Mouse (Mus musculus): ENCODE results near the gene Mlxip. TPM values are rescaled to one million over a fixed set of nuclear protein-coding genes. Genes with fewer than 3 reads are reported as not detected.
A peak's percentile ranks its signal among the peaks of the same experiment; 100 is the strongest.

Gene Mlxip
- total RNA-seq, 2 experiments from 2014 or later, result 16.6 to 21.6 TPM

DNA sequence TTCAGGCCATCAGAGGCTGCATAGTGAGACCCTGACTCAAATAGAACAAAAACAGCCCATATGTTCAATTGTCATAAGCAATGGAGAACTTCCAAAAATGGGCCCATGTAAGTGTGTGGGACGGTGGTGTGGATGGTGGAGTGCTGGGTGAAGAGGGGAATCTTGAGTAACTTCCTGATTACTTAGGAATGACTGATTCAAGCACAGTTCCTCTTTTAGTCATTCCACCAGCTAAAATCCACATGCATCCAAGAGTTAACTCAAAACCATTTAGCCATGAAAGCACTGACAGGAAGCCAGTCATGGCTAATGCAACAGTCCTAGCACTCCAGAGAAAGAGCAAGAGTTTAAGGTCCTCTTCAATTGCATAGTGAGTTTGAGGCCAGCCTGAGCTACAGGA is 33.0 kb downstream of the Mlxip start:
- DNase-seq (ENCODE audit: extremely low spot score in 1 of 2, low spot score in 1 of 2), result no peak

DNA sequence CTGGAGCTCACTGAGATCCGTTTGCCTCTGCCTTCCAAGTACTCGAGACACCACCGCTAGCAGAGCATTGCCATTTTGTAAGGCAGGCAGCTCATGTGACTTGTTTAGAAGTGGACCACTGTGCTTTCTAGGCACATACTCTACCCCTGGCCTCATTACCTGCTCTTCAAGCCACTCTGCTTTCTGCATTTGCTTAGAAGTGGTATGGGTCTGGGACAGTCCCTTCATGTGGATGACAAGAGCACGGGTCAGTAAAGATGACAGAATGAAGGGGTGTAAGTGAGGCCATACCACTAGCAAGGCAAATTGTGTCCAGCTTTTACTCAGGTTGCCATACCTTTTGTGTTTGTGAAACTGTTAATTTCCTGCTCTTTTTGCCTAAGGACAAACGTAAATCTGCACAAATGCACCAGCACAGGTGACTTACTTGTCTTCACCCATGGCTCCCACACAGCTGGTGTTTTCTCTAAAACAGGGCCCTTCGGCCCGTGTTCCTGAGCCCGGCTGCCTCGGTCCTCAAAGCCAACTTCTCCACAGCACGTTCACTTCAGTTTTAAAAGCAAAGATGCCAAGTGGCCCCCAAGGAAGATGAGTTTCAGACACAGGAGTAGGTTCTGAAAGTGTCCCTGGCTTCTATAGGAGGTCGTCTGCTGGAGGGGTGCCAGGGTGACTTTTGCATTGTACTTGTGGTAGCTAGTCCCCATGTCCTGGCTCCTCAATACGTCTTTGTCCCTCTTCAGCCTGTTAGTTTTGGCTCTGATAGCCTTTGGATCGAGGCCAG is 37.1 kb downstream of the Mlxip start:
- peak in 1 of 2 experiments; percentile 41 for DNase-seq (ENCODE audit: extremely low spot score in 1 of 2, low spot score in 1 of 2)

DNA sequence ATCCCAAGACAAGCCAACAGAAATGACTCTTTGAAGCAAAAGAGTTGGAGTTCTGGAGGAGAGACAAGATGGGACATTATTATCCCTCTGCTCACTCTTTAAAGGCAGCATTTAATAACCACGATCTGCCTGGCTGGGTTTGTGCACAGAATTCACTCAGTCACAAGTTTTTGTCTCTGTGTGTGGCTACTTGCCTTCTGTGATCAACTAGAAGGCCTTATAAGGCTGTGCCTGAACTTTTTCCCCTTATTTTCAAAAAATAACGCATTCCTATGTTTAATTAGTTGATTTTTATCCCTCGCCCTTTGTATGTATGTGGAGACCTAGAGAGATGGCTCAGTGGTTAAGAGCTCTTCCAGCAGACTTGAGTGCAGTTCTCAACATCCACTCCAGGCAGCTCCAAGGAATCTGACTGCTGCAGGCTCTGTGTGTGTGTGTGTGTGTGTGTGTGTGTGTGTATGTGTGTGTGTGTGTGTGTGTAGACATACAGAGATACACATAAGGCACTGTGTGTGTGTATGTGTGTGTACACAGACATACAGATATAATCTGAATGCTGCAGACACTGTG is 37.8 kb downstream of the Mlxip start:
- DNase-seq (ENCODE audit: extremely low spot score in 1 of 2, low spot score in 1 of 2), result no peak

DNA sequence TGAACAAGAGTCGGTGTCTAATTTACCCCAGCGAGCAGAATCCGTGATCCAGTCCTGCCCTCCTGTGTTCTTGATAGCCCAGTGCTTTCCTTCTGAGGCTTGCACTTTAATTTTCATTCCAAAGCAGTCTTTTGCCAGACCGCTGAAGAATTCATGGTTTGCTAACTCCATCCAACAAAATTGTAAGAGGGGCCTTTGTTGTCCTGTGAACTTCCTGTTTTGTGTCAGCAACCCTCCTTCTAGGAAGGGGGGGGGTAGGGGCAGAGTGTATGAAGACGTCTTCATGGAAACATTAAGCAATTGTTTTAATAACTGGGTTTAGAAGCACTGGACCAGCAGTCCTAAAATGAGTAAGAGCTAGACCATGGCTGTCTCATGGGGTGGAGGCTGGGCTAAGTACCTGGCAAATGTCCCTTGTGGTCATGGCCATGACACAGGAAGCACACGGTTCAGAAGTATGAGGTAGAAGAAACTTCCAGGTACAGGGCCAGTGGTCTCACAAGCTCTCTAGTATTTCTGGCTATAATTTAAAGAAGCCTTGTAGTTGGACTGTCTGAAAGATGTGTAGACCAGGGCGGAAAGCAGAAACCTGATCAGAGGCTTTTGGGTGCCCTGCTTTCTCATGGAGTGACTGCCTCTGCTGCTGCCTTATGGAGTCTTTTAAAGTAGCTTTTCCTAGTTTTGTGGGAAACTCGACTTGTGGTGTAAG is 41.6 kb downstream of the Mlxip start:
- DNase-seq (ENCODE audit: extremely low spot score in 1 of 2, low spot score in 1 of 2), result no peak

DNA sequence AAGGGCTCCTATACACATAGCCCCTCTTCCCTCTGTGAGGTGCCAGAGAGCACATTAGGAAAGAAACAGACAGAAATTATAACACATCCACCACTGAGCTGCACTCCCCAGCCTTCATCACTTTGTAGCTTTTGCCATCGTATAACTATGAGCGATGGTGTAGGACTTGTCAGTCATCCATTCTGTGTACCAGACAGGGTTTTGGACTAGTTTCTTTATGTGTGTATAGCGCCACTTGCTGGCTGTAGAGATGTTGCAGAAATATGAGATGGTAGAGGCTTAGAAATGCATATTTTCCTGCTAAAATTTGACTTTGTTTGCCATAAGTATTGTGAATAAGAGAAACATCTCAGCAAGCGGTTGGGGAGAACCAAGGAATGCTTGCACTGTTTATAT is 42.2 kb downstream of the Mlxip start:
- peak; percentile 27 to 64 for DNase-seq (ENCODE audit: extremely low spot score in 1 of 2, low spot score in 1 of 2)

DNA sequence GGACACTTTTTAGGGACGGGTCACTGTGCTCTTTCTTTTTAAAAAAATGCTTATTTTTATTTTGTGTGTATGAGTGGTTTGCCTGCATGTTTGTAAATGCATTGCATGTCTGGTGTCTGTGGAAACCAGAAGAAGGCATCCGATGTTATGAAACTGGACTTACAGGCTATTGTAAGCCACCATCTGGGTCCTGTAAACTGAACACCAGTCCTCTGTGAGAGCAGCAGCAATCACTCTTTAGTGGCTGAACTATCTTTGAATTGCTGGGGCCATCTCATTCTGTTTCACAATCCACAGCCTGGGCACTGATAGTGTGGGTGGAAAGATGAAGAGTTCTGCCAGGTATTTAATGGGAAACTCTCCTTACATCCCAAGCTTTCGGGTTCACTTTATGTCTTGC is 43.8 kb downstream of the Mlxip start:
- no peak for DNase-seq (ENCODE audit: extremely low spot score in 1 of 2, low spot score in 1 of 2)

DNA sequence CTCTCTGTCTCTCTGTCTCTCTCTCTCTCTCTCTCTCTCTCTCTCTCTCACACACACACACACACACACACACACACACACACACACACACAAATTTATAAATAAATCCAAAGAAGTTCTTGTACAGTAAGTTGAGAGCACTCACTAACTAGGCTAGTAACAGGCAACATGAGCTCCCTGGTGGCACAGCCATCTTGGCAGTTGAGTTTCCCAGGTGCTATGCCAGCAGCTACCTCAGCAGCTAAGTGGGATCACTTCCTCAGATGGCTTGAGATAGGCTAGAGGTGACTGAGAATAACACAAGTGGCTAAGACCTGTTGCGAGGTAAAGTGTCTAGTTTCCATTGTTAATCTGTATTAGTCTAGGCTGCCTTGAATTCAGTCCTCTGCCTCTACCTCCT is 44.7 kb downstream of the Mlxip start:
- no peak for DNase-seq (ENCODE audit: extremely low spot score in 1 of 2, low spot score in 1 of 2)

DNA sequence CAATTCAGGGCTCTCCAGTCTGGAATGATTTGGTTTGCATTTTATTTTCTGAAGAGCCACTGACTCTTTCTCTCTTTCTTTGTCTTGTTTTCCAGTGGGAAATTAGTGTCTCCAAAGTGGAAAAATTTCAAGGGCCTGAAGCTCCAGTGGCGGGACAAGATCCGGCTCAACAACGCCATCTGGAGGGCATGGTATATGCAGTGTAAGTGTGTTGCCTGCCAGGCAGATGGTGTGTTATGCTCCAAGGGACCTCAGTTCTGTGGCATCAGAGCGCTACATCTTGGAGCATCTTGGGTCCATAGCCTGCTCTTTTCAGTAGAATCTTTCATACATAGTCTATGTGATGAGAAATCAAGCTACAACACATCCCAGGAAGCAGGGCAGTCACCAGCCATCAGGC is 45.3 kb downstream of the Mlxip start:
- peak in 1 of 2 experiments; percentile 48 for DNase-seq (ENCODE audit: extremely low spot score in 1 of 2, low spot score in 1 of 2)

DNA sequence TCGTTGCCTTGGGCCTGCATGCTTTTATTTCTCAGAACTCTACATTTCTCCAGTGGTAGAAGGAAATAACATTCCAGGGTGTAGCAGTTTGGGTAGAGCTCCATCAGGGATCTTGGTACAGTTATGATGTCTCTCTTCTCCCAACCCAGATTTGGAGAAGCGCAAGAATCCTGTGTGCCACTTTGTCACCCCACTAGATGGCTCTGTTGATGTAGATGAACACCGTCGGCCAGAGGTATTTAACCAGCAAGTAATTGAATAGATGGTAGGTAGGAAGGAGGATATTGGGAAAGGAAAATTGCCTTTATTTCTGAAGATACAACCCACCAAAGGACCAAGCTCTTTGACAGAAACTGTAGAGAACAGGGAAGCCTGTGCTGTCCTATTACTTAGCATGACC is 46.1 kb downstream of the Mlxip start:
- no peak for DNase-seq (ENCODE audit: extremely low spot score in 1 of 2, low spot score in 1 of 2)

DNA sequence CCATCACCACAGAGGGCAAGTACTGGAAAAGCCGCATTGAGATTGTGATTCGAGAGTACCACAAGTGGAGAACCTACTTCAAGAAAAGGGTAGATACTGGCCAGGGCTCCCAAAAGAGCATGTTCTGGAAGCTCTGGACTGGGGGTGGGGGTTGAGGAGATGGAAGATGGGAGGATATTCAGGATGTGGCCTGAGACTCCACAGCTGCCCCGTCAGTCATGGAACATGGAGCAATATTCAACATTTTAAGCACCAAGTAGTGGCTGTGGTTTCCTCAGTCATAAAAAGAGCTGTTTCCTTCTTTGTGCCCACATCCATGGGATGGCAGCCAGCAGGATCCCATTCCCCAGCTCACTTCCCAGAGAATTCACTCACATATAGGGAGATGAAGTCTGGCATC is 47.7 kb downstream of the Mlxip start:
- DNase-seq (ENCODE audit: extremely low spot score in 1 of 2, low spot score in 1 of 2), result no peak

DNA sequence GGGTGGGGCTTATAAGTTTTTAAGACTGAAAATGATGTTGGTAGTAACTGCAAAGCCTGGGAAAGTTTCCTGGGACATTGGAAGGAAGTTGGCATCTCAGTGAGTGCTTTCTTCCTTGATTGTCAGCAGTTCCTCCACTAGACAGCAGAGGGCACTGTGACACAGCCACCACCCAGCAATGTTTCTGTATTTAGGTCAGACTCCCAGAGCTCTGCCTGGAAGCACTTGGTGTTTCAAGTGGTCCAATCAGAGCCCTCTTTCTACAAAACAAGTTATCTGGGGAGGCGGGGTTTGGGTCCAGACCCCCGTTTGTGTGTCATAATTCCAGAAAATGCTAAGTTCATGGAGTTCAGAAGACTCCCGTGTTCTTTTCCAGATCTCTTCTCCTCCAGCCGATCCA is 49.5 kb downstream of the Mlxip start:
- DNase-seq (ENCODE audit: extremely low spot score in 1 of 2, low spot score in 1 of 2), result peak; percentile 50 to 76

DNA sequence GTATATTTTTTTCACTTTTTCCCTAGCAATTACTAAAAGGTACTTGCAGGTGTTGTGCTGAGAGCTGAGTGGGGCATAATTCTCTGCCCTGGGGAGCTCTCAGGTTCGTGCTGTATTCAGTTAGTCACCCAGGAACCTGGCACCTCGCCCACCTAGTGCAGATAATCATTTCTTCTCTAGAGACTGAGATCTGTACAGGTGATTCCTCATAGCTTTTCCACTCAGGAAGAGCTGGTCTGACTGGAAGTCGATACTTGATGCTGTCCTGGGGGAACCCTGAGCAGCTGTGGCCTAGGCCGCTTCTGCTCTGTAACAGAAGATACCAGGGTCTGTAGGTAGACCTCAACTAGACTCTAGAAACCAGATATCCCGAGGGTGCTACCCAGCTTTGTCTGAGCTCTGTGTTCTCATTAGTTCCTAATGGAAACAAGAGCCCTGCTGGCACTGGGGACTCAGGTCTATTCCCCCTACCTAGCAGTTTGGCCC is 50.3 kb downstream of the Mlxip start:
- no peak for DNase-seq (ENCODE audit: extremely low spot score in 1 of 2, low spot score in 1 of 2)

DNA sequence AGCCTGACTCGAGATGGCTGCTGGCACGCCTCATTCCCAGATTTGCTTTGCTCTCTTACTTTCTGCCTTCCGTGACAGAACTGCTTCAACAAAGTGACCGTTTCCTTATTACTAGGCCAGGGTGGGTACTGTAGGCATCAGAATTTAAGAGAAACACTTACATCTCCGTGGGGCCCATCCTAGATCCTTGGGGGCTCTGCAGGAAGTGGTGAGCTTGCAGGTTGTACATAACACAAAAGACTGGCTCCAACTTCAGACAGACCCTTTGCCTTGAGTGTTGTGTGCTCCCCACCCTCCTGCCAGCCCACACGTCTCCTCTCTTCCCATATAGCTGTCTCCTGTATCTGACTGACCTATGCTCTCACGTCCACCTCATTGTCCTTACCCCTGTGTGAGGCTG is 57.3 kb downstream of the Mlxip start:
- no peak for DNase-seq (ENCODE audit: extremely low spot score in 1 of 2, low spot score in 1 of 2)

DNA sequence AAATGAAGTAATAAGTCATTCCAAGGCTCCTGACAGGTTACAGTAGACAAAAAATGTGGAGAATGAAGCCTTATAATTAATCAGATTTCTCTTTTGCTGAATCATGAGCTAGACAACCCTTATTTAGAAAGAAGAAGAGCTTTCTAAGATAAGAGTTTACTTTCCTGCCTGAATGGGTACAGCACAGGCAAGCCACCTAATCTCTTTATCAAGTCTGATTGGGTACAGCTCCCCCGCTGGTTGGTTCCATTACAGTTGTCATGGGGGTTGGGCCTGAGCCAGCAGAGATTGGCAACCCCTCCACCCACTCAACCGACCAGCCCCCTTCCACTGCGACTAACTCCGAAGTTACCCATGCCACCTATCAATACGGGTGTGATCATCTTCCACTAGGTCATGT is 66.8 kb downstream of the Mlxip start:
- no peak for DNase-seq (ENCODE audit: extremely low spot score in 1 of 2, low spot score in 1 of 2)

DNA sequence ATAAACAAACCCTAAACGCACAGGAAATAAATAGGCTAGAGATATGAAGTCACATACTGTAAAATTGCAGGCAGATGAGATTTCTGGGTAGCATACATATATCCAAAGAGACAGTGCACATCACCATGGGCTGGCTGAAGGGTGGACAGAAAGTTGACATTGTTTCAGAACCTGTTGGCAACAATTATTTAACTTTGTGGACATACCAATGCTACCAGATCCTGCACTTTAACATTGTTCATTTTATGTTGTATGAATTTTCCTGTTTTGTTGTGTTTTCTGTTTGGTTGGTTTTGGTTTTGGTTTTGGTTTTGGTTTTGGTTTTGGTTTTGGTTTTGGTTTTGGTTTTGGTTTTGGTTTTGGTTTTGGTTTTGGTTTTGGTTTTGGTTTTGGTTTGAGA is 70.0 kb downstream of the Mlxip start:
- DNase-seq (ENCODE audit: extremely low spot score in 1 of 2, low spot score in 1 of 2), result no peak

DNA sequence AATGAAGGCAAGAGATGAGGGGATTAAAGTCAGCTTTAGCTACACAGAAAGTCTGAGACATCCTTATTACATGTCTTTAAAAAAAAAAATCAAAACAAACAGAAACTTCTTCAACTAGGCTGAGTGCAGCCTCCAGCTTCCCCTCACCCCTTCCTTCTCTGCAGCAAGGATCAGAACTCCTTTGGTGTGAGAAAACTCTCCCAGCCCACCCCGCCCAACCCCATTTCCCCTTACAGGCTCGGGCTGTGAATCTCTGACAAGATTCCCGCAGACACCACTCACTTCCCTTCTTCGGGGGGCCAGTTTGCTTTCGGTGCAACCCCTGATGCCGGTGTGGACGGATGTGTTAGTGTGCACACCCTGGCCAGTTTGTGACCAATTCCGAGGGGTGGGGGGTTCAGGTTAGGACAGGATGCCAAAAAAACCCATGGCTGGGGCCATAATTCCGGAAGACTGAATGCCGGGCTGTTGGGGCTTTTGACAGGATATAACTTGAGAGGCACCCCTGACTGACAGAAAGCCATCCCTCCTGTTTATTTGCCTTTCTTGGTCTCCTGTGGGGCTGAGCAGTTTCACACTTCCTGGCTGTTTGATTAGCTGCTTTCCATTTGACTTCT is 76.3 kb downstream of the Mlxip start:
- DNase-seq (ENCODE audit: extremely low spot score in 1 of 2, low spot score in 1 of 2), result no peak

DNA sequence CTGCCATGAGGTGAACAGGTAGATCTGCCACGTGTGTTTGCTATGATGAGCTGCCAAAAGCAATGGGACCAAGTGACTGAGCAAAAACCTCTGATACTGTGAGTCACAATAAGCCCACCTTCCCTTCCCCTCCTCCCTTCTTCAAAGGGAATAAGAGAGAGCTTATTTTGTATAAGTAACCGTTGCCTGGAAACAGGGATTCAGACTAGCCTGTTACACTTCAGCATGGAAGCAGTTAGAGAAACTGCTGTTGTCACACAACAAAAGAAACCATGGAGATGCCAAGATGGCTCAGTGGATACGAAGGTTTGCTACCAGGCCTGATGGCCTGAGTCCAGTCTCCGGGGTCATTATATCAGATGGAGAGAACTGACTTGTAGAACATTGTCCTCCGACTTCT is 79.2 kb downstream of the Mlxip start:
- DNase-seq (ENCODE audit: extremely low spot score in 1 of 2, low spot score in 1 of 2), result no peak

DNA sequence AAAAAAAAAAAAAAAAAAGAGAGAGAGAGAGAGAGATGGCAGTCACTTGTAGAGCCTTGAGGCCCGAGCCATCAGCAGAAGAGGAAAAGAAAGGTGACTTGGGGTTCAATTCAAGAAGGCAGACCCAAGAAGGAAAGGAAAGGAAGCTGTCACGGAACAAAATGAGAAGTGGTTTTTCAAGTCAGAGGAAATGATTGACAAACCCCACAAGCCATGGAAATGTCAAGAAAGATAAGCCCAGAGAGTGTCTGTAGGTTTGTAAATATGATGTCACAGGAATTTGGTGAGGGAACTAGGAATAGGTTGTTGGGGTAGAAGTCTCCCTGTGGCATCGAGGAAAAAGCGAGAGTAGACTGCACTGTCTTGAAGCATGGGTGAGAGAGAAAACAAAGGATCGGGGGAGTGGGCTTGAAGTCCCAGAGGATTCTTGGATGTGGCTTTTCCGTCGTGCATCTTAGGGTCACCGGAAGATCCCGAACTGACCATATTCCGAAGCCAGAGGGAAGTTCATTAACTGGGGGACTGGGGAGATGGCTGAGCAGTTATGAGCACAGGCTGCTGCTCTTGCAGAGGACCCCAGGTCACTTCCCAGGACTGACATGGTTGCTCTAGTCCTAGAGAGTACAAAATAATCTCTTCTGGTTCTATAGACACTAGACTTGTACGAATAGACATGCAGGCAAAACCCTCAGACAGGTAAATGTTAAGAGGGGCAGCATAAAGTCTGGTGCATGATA is 93.2 kb downstream of the Mlxip start:
- no peak for DNase-seq (ENCODE audit: extremely low spot score in 1 of 2, low spot score in 1 of 2)

DNA sequence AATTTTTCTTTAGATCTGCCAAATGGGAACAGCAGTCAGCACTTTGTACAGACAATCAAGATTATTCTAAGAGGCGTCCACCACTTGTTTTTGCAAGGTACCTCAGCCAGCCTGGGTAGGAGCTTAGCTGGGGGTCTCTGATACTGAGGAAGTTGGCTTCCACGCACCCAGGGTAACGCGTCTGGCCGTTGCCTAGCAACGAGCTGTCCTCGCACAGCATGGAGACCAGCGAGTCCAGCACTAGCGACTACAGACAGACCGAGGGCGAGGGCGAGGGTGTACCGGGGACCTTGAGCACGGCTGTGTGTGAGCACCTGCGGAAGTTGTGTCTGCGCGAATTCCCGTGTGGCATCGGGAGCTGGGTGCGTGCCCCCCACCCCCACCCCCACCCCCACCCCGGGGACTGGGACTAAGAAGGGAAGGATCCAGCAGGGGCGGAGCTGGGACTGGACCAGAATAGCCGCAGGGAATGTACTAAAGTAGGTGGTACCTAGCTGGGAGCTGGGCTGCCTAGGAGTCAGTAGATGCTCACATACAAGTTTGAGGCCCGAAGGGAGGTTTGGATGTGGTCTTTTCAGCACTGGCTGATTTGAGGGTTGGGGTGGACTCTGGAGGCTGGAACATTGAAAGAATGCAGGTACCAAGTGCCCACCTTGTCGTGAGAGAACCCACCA is 94.7 kb downstream of the Mlxip start, which contains the start of the genes Lrrc43 and Il31:
Lrrc43 (plus strand) TSS at position 194 of the 674 bp plus-strand sequence.
Il31 (minus strand) TSS at position 378 of the 674 bp plus-strand sequence.
- no peak for DNase-seq (ENCODE audit: extremely low spot score in 1 of 2, low spot score in 1 of 2)

DNA sequence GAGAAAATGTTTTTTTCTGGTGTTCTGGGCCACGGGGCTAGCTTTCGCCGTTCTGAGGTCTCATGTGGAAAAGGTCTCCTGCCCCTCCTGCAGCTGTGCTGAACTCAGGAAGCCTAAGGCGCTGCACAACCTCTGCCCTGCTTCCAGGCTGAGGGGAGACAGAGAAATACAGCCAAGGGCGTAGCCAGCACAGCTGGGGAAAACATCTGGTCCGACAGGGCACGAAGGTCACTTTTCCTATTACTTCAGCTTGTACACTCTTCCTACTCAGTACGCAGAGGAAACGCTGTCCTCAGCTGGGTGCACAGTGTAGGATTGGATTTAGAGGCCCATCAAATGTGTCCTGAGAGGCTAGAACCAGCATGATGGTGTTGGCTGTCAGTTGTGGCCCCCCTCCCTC is 95.3 kb downstream of the Mlxip start:
- DNase-seq (ENCODE audit: extremely low spot score in 1 of 2, low spot score in 1 of 2), result no peak
